Mouse (Mus musculus): Measurements from ENCODE around the gene Zcwpw1.

Gene Zcwpw1

DNA sequence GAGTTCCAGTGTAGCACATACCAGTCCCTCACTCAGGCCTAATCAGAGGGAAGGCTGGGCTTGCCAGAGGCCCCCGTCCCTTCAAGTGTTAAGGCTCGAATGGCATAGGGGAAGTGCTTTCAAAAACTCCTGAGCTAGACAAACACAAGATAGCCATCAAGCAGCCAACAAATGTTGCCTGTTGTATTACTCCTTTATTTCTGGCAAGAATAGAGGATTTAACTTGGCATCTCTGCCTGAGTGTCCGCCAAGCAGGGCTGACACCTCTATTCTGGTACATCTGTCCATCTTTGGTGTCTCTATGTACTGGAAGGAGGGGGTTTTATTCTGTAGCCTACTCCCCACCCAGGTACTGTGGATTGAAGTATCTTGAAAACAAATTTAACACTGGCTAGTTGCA lies 31.5 kb upstream of the Zcwpw1 start:
- DNase-seq, result no peak

DNA sequence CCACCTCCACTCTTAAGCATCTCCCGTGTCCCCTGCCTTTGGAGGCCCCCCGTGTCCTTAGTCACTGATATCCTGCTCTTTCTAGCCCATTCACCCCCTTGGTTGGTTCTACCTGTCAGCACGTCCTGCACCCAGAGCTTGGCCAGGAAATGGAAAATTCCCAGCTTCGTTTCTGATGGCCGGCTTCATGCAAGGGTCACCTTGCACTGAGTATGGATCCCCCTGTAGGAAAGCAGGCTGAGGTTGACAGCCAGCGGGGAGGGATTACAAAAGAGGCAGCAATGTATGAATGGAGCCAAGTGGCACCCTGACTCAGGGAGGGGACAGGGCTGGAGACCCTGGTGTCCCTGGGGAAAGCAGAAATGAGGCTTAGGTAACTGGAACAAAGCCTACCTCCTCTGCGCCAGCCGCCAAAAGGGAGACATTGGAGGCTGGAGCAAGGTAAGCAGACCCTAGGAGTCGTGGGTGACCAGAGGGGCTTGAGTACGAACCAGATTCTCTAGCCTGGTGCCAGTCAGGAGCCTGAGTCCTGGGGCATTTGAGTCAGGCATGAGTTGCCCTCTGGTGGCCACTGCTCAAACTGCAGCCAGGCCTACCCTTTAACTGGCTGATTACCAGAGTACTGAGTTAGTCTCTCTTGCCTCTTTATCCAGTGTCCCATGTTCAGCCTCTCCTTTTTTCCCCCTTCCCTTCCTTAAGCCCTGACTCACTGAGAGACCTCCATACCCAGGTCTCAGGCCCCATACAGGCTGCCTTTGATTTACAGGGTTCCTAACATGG lies 30.5 kb upstream of the Zcwpw1 start:
- peak; percentile 87 for DNase-seq

DNA sequence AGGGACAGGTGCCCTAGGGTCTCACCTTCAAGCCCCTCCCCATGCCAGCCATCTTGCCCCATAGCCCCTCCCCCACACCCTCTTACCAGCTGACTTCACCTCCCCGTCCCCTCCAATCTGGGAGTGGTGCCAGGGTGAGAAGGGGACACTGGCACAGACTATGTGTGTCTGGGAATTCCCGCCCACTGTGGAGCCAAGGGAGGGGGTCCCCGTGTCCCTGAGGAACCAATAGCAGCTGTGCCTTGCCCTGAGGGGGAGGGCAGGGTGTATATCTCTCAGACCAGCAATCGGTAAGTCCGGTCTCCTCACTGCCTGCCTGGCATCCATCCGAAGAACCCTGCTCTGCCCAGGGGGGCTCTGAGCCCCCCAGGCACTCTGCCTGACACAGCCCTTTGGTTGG lies 29.7 kb upstream of the Zcwpw1 start:
- no peak for DNase-seq

DNA sequence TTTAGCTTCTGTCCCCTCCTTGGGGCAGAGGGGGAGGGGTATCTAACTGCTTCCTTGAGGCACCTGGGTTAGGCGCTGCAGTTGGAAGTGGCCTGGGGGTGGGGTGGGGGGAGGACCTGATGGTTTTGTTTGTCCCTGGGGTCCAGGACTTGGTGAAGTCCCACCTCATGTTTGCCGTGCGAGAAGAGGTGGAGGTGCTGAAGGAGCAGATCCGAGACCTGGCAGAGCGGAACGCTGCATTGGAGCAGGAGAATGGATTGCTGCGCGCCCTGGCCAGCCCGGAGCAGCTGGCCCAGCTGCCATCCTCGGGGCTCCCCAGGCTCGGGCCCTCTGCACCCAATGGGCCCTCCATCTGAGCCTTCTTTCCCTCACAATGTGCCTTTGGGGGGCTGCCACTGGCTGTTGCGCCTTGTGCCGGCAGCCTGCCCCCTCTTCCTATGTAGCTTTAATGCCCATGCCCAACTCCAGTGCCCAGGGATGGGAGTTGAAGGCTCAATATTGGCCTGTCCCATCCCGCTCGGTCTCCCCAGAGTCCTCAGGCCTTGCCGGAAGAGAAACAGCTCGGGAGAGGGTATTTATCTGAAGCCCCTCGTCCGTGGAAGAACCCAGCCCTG lies 28.6 kb upstream of the Zcwpw1 start:
- DNase-seq, result no peak

DNA sequence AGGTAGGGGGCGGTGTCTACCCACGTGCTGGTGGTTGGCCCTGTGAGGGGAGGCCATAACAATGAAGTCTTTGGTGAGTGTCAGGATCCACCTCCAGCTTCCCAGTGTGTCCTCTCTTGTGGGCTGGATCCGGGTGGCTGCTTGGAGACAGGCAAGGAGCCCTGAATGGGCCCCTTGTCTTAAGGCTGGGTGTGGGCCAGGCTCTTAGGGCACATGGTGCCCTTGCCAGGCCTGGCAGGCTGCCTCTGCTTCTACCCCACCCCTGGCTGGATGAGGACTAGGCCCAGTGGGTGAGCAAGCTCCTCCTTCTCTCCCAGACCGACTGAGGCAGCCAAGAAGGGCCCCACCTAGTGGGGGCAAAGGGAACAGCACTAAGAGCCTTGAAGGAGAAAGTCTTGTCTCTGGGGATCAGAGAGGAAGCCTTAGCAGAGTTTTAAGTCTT lies 27.6 kb upstream of the Zcwpw1 start:
- DNase-seq, result peak; percentile 87

DNA sequence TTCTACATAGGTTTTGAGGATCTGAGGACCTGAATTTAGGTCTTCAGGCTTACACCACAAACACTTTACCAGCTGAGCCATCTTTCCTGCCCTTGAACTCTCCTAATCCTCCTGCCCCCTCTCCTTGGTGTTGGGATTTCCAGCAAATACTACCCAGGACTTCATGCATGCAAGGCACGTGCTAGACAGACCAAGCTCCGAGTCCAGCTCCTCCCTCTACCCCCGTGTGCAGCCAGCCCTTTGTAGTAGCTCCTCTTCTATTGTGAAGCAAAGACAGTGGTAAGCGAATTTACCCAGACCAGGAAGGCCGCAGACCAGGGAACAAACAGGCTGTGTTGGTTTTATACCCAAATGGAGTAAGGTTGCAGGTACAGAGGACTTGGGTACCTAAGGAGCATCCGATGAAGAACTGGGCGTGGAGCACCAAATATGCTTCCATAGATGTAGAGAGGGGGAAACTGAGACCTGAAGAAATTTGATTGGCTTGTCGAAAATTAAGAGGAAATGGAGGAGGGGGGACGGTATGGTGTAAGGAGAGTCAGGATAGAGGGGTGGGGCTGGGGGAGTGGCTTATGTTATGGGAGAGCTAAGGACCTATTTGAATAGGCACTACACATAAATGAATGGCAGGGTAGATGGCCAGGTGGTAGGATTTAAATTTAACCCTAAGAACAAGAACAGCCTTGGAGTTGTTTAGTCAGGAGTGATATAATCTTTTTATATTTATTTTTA lies 22.8 kb upstream of the Zcwpw1 start:
- DNase-seq, result no peak

DNA sequence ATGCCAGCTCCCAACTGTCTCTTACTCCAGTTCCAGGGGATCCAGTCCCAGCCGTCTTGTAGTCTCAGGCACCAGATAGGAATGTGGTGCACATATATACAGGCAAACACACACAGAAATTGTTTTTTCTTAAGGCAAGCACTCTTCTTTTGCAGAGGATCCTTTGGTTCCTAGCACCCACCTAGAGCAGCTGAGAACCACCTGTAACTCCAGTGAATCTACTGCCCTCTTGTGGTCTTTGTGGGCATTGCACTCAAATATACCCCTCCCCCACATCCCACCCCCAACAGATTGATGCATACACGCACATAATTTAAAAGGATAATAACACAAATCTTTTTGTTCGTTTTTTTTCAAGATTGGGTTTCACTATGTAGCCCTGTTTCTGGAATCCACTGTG lies 21.3 kb upstream of the Zcwpw1 start:
- no peak for DNase-seq

DNA sequence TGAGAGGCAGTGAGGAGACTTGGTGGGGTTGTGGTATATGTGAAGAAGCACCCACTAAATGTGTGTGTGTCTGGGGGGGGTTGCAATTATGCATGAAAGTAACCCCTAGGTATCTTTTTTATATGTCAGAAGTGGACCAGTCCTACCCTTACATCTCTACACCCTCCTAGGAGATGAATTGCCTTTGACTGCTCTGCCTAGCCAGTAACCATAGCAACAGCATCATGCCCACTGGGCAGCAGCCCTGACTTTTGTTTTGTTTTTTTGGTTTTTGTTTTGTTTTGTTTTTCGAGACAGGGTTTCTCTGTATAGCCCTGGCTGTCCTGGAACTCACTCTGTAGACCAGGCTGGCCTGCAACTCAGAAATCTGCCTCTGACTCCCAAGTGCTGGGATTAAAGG lies 19.1 kb upstream of the Zcwpw1 start:
- no peak for DNase-seq

DNA sequence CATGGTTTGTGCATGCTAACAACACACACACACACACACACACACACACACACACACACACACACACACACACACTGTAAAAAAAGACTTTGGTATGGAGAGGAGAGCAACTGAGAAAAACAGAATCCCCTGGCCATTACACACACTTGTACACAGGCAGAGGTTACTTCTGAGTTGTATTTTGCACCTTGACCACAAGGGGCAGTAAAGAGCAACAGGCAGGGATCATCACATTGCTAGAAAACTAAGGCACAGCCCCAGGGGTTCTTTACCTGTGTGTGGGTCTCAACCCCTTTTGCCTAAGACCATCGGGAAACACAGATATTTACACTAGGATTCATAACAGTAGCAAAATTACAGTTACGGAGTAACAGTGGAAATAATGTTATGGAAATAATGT lies 16.9 kb upstream of the Zcwpw1 start:
- DNase-seq, result peak; percentile 60

DNA sequence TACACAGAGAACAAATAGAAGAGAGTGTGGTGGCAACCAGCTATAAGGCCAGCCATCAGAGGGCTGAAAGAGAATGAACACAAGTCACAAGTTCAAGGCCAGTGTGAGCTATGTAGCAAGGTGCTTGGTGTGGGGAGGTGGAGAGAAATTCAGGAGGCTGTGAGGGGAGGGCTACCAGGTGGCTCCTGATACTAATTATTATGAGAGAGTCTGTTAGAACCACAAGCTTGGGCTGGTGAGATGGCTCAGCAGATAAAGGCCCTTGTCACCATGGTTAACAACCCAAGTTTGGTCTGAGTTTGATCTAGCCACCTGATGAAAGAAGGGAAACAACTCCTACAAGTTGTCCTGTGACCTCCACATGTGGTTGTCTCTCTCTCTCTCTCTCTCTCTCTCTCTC lies 14.8 kb upstream of the Zcwpw1 start:
- DNase-seq, result no peak

DNA sequence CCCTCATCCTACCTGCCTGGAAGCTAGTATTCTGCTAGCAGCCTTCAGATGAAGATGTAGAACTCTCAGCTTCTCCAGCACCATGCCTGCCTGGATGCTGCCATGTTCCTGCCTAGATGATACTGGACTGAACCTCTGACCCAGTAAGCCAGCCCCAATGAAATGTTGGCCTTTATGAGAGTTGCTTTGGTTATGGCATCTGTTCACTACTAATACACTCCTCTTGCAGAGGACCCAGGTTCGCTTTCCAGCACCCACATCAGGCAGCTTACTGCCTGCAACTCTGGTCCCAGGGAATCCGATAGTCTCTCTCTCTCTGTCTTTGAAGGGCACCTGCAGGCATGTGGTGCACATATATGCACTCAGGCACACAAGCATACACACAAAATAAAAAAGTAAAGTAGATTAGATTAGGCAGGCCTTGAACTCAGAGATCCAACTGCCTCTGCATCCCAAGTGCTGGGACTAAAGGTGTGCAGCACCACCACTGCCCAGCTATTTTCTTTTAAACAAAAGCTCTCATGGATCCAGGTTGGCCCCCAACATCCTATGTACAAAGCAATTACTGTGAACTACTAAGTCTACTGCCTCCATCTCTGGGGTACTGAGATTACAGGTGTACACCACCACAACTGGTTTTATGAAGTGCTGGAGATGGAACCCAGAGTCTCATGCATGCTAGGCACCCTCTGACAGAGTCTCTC lies 11.9 kb upstream of the Zcwpw1 start:
- DNase-seq, result no peak

DNA sequence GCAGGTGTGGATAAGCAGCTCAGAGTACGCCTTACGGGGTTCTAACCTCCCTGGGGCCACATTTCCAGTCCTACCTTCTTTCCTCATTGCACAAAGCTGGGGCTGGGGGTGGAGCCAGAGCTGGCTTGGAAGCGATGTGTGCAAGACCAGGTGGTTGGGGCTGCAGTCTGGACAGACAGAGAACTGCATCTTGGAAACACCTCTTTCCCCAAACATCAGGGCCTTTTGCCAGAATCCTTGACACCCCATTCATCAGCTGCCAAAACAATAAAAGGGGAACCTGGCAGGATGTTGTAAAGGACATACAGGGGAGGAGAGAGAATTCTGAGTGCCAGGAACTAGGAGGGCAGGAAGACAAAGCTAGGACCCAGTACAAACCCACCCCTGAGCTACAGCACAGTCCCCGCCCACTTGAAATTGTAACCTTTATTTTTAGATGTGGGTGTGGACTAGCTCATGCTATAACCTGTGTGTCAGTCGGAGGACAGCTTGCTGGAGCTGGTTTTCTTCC lies 11.1 kb upstream of the Zcwpw1 start:
- DNase-seq, result peak; percentile 51

DNA sequence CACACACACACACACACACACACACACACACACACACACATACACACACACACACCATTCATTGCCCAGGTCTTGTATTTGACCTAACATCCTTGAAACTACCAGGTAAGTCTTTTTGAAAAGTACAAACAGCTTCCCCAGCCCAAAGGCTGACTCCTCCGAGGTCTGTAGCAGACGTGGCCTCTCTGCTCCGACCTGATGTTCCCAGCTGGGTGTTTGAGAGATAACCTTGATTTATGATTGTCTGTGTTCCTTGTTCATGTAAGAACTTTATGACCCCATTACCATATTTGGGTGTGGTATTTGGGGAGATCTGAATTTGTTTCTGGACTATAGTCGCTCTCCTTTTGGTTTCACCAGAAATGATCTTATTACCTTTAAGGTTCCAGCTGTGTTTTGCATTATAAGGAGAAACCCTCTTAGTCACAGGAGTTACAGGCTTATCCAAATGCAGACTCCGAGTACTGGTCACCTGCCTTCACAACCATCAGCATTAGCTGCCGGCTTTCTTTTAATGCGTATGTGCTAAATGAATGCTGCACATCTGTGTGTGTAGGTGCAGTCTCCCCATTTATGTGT lies 10.2 kb upstream of the Zcwpw1 start:
- no peak for DNase-seq

DNA sequence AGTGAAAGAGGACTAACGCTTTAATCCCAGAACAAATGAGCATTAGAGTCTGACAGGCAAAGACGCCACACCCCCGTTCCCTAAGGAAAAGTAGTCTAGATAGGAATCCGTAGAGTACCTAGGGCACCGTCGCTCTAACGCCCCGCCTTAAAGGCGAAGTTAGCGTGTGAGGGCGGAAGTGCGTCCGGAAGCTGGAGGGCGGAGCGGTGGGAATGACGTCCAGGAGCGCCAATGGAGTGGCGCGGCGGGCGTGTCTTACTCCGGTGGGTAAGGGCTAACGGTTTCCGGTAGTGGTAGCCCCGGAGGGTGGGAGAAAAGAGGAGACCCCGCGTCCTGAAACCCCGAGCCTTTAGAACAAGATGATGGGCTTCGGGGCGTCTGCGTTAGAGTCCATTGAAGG lies 9.0 kb upstream of the Zcwpw1 start, which contains the start of gene Ppp1r35:
Gene Ppp1r35 (plus strand): TSS at position 215 of the 400 bp plus-strand sequence.
- peak; percentile 96 for DNase-seq

DNA sequence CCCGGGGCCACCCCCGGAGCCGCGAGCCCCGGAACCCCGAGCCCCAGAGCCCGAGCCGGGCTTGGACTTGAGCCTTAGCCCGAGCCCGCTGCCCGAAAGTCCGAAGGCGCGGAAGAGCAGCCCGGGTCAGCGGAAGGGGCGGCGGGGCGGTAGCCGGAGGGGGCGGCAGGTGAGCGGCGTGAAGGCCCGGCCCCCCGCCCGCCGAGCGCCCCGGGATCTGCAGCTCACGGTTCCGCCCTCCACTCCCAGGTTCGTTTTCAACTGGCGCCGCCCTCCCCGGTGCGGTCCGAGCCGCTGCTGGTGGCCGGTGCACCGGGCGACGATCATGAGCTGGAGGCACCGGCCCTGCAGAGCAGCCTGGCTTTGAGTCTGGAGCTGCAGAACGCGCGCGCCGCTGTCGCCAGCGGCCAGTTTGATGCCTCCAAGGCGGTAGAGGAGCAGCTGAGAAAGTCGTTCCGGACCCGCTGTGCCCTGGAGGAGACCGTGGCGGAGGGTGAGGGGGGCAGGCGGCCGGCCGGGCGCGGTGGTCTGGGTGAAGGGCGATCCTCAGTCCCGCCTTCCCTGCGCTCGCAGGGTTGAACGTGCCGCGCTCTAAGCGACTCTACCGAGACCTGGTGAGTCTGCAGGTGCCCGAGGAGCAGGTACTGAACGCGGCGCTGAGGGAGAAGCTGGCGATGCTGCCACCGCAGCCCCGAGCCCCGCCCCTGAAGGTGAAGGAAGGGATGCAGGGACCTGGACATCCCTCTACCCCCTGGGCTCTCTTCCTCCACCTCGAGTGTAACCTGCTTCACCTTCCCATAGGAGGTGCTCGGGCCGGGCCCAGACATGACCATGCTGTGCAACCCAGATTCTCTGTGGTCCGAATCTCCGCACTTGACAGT lies 8.3 kb upstream of the Zcwpw1 start:
- peak; percentile 48 for DNase-seq

DNA sequence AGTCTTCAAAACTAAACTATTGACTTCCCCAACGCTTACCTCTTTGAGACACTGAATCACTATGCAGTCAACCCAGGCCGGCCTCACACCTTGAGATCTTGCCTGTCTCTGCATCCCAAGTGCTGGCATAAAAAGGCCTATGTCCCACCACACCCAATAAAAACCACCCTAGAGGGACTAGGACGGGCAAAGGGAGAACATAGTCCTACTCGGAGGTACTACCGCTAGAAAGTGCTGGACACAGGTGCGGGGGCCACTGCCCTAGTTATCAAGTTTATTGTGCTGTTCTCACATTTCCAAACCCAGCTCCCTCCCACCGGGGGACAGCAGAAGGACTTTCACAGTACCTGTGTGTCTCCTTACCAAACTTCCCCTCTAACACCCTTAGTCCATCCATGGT lies 5.9 kb upstream of the Zcwpw1 start:
- no peak for DNase-seq

DNA sequence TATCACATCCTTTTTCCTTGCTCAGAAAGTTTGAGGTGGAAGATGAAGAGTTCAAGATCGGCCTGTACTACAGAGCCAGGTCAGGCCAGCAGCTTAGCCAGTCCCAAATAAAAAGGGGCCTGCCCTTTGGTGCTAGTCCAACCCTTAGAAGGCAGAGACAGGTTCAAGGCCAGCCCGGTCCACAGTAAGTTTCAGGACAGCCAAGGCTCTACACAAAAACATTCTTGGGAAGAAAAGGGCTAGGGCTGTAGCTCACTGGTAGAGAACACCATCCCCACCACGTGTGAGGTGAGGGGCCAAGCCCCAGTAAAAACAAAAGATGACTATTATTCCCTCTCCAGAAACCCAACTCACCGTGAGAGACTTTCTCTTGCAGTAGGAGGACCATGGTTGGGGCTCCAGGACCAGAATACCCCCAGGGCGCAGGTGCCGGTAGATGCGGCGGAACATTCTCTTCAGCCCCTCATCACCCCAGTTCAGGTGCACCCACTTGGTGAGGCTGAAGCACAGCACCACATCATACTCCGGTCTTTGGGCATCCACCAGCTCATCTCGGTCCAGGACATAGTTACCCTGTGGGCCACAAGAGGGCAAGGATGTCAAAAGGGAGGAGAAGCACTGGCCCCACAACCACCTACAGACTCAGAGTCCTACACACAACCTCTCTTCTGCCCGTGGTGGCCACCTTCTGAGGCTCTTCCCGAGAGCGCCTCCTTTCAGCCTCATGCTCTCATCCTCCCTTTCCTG lies 4.6 kb upstream of the Zcwpw1 start:
- no peak for DNase-seq

DNA sequence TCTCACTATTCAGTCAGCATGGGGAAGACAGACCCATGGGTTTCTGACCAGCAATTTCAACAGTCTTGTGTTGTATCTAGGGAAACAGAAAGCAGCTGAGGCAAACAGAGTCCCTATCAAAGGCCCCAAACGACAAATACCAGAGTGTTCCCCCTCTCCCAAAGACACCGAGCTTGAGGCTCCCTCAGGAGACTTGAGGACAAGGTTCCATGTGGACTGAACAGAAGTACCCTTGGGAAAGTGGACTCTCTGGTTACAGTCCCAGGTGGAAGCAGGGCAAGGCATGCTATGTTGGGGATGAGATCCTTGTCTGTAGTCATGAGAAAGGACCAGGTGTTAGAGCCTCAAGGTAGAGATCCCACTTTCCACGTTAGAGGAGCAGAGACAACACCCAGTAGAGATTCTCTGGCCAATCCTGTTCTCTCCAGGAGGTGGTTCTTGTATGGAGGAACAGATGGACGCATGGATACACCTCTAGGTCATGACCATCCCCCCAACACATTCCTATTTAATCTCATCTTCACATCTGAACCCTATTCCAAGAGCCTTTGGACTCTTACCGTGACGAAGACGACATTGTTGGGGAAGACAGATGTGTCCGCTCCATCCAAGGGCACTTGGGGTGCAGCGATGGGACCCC lies 3.6 kb upstream of the Zcwpw1 start:
- no peak for DNase-seq

DNA sequence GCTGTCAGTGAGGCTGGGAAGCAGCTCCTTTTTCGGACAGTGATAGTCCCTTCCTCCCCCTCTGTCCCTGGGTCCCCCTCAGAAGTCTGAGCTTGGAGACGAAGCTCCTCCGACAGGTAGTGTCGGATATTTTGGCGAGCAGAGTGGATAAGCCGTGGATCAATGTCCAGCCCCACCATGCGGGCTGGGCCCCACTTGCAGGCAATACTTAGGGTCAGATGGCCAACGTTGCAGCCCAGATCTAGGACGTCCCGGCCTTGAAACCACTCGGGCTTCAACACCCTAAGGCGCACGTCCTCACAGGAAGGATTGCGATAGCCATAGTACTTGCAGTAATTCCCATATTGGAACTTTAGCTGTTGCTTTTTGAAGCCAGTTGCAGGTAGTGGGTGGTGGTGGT lies 3.1 kb upstream of the Zcwpw1 start:
- DNase-seq, result no peak

All from thymus, postnatal 25 days (tissue).